Mouse (Mus musculus): Measurements from ENCODE around the gene Ppt1.

GRCm38 (mm10) chr4:122808108-122808507 lies 27.9 kb upstream of the Ppt1 start:
- TF ChIP-seq GATA1 (IDR thresholded peaks at IDR 0.05; ENCODE audit: low read length) = no peak
- TF ChIP-seq TAL1 (IDR thresholded peaks at IDR 0.05; ENCODE audit: low read length) = no peak

All from erythroblast, embryonic 14.5 days (primary cell).